Mouse (Mus musculus): Measurements from ENCODE around the gene Olfr869. TPM values are rescaled to one million over a fixed set of nuclear protein-coding genes. Genes with fewer than 3 reads are reported as not detected.

The Olfr869 gene
- polyA plus RNA-seq (2012; rRNA removed), result not detected in 2 replicates

- TF ChIP-seq POLR2A (IDR thresholded peaks at IDR 0.05; ENCODE audit: borderline replicate concordance, extremely low read depth, insufficient read depth, insufficient read length, poor library complexity, severe bottlenecking) (no peak), CTCF (IDR thresholded peaks at IDR 0.05; ENCODE audit: borderline replicate concordance, extremely low read depth, insufficient read depth, insufficient read length) (no peak)
- DNase-seq (ENCODE audit: low read depth), result no peak
These were observed at the start of gene Olfr869 for GRCm38 (mm10) chr9:20128709-20129108. Gene Olfr869 (plus strand): TSS chr9:20129009.

- TF ChIP-seq CTCF (IDR thresholded peaks at IDR 0.05; ENCODE audit: borderline replicate concordance, extremely low read depth, insufficient read depth, insufficient read length) (no peak), POLR2A (IDR thresholded peaks at IDR 0.05; ENCODE audit: borderline replicate concordance, extremely low read depth, insufficient read depth, insufficient read length, poor library complexity, severe bottlenecking) (no peak)
- no peak for DNase-seq (ENCODE audit: low read depth)
These were observed 30.5 kb upstream of the Olfr869 start, which contains the start of gene Olfr868 for GRCm38 (mm10) chr9:20098326-20098725. Gene Olfr868 (plus strand): TSS chr9:20098626.

- TF ChIP-seq POLR2A (IDR thresholded peaks at IDR 0.05; ENCODE audit: borderline replicate concordance, extremely low read depth, insufficient read depth, insufficient read length, poor library complexity, severe bottlenecking), result no peak
- TF ChIP-seq CTCF (IDR thresholded peaks at IDR 0.05; ENCODE audit: borderline replicate concordance, extremely low read depth, insufficient read depth, insufficient read length), result no peak
These were observed 20.9 kb downstream of the Olfr869 start for GRCm38 (mm10) chr9:20149706-20150105.

GRCm38 (mm10) chr9:20173957-20174356 lies 45.1 kb downstream of the Olfr869 start, which contains the start of gene Olfr870:
Gene Olfr870 (minus strand): TSS chr9:20174057.
- TF ChIP-seq CTCF (IDR thresholded peaks at IDR 0.05; ENCODE audit: borderline replicate concordance, extremely low read depth, insufficient read depth, insufficient read length) (no peak), POLR2A (IDR thresholded peaks at IDR 0.05; ENCODE audit: borderline replicate concordance, extremely low read depth, insufficient read depth, insufficient read length, poor library complexity, severe bottlenecking) (no peak)
- DNase-seq (ENCODE audit: low read depth), result no peak

More at GRCm38 (mm10) chr9:20149706-20150105, 20.9 kb downstream of the Olfr869 start:
- DNase-seq (ENCODE audit: low read depth), result no peak

GRCm38 (mm10) chr9:20179463-20179862 lies 50.7 kb downstream of the Olfr869 start:
- DNase-seq (ENCODE audit: low read depth), result no peak
- TF ChIP-seq POLR2A (IDR thresholded peaks at IDR 0.05; ENCODE audit: borderline replicate concordance, extremely low read depth, insufficient read depth, insufficient read length, poor library complexity, severe bottlenecking) (no peak), CTCF (IDR thresholded peaks at IDR 0.05; ENCODE audit: borderline replicate concordance, extremely low read depth, insufficient read depth, insufficient read length) (no peak)

Other genes starting within 250 kb of the Olfr869 start
- gene Olfr862, start 241.0 kb upstream of the Olfr869 start, polyA plus RNA-seq (2012; rRNA removed), result not detected in 2 replicates
- gene Olfr77, start 212.1 kb upstream of the Olfr869 start, polyA plus RNA-seq (2012; rRNA removed), result not detected in 2 replicates
- gene Olfr866, start 101.0 kb upstream of the Olfr869 start, polyA plus RNA-seq (2012; rRNA removed), result not detected in 2 replicates
- not detected in 2 replicates for gene Olfr867, start 71.4 kb upstream of the Olfr869 start, polyA plus RNA-seq (2012; rRNA removed)
- gene Olfr868, start 30.4 kb upstream of the Olfr869 start, polyA plus RNA-seq (2012; rRNA removed), result not detected in 2 replicates
- not detected in 2 replicates for gene Olfr870, start 45.0 kb downstream of the Olfr869 start, polyA plus RNA-seq (2012; rRNA removed)
- gene Olfr871, start 83.2 kb downstream of the Olfr869 start, polyA plus RNA-seq (2012; rRNA removed), result not detected in 2 replicates
- not detected in 2 replicates for gene Olfr872, start 108.1 kb downstream of the Olfr869 start, polyA plus RNA-seq (2012; rRNA removed)
- gene Olfr39, start 153.3 kb downstream of the Olfr869 start, polyA plus RNA-seq (2012; rRNA removed), result not detected in 2 replicates
- gene Olfr873, start 169.5 kb downstream of the Olfr869 start, polyA plus RNA-seq (2012; rRNA removed), result not detected in 2 replicates
- gene Olfr18, start 207.1 kb downstream of the Olfr869 start, polyA plus RNA-seq (2012; rRNA removed), result 0.10 and 0.25 TPM in 2 replicates